Comparison of ENCODE assay signal across 15 mouse cellular contexts in the genomic region with DNA sequence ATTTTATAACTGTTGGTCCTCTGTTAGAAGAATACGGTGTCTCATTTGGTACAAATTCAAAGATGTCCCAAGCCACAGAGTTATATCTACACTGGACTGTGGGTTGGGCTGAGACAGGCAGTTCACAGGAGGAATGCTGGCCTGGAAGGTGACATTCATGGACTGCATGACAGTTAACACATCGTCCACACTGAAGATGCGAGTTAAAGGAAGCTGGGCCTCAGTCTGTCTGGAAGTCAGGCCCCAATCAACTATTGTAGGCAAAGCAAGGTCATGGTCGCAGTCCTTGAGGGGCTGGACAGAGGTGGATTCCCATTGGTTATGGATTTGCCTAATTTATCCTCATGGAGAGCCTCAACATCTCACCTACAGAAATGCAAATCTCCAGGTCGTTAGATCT.
"Had no signal": no experiment of that assay in that cellular context is flagged by ENCODE, and none has a peak within 500 bp of the region (broad histone marks: within the 10 kb centered on the region; RNA-seq: fewer than 3 reads in every experiment).

No protein-coding gene starts in this region.

- H3K9me3 ChIP-seq: lung, embryonic 15.5 days; megakaryocyte, embryonic 14.5 days; midbrain, embryonic 13.5 days; midbrain, embryonic 15.5 days; neural tube, embryonic 12.5 days; stomach, embryonic 15.5 days had no signal

- DNase-seq: lung, adult 18-20 months; lung, postnatal 14 days; lung, postnatal 36 days; right cerebral cortex, postnatal 14 days; thymus, adult 2 months; thymus, postnatal 25 days; thymus, postnatal 4 days had no signal

- H3K4me3 ChIP-seq: lung, embryonic 15.5 days; megakaryocyte, embryonic 14.5 days; midbrain, embryonic 13.5 days; midbrain, embryonic 15.5 days; neural tube, embryonic 12.5 days; stomach, embryonic 15.5 days had no signal

- H3K27ac ChIP-seq: lung, embryonic 15.5 days; macrophage; midbrain, embryonic 13.5 days; midbrain, embryonic 15.5 days; neural tube, embryonic 12.5 days; stomach, embryonic 15.5 days; stomach, postnatal 0 days had no signal

- H3K4me1 ChIP-seq: lung, embryonic 15.5 days; midbrain, embryonic 15.5 days; stomach, embryonic 15.5 days had no signal

- H3K36me3 ChIP-seq: lung, embryonic 15.5 days; midbrain, embryonic 13.5 days; midbrain, embryonic 15.5 days; neural tube, embryonic 12.5 days; stomach, embryonic 15.5 days had no signal

- H3K27me3 ChIP-seq: lung, embryonic 15.5 days; midbrain, embryonic 13.5 days; midbrain, embryonic 15.5 days; neural tube, embryonic 12.5 days; stomach, embryonic 15.5 days had no signal

- H3K9ac ChIP-seq: lung, embryonic 15.5 days; midbrain, embryonic 13.5 days; midbrain, embryonic 15.5 days; neural tube, embryonic 12.5 days; stomach, embryonic 15.5 days had no signal
